Mouse (Mus musculus) ovary, postnatal 36 days (tissue): Measurements from ENCODE around the gene Jund.

Source experiments
- DNase-seq: peaks from one replicate; pipeline ENCODE4 v3.0.0; 2022; ENCODE audit warnings: low spot score, mixed read lengths

The Jund gene

DNA sequence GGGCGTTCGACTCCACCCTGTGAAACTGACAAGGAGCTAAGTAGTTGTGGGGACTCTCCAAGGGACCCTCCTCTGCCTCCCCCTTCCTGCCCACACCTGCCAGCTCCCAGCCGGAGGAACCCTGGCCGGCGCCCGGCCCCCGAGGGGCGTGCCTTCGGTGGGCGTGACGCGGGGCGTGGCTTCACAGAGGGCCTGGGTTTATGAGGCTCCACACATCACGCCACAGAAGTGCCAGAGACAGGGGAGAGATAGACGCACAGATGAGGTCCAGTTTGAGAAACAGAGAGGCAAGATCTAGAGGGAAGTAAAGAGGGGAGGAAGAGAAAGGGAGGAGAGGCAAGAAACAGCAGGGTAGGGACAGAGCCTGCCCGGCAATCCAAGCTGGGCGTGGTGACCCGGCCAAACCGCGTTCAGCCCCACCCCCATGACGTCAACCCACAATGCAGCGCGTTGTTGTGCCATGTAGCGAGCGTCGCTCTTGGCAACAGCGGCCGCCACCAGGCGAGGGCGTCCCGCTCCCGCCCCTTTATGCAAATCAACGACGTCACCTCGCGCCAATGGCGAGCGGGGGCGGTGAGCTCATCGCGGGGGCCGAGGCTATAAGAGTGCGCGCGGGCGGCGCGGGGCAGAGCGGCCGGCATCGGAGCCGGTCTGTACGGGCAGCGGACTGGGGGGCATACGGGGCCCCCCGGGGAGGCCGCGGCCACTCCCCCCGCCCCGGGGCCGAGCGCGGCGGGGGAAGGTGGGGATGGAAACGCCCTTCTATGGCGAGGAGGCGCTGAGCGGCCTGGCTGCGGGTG lies at the start of gene Jund:
Jund (plus strand) TSS at position 640 of the 800 bp plus-strand sequence.
- DNase-seq, result peak; percentile 99

DNA sequence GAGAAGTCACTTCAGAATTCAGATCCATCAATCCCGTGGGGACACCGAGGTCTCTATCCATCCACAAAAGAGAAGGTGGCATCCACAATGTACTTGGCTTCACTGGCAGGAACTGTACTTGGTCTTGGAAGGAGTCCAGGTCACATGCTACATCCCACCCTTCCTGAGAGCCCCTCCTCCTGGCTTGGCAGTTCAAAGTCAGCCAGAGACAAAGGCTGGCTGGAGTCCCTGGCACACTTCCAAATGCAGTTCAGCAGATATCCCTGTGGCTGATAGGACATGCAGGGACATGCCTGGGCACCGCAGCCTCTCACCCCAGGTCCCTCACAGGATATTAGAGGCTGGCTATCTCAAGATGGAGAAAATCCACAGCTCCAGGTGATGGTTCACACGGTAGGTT lies 49.4 kb upstream of the Jund start:
- peak; percentile 81 for DNase-seq

DNA sequence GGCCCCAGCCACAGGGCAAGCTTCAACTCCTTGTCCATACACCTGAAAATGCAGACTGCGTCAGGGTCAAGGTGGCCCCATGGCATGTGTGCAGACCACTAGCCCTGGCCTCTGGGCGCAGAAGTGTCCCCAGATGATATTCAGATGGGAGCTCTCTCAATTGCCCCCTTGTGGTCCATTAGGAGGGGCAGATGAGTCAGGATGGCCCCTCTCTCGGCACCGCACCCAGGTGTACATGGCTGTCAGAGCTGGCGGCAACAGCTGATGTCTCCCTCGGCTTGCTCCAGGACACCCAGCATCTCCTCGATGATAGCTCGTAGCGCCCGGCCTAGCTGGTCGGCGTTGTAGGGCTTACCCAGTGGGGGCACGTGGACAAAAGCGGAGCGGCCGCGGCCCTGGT lies 48.4 kb upstream of the Jund start:
- DNase-seq, result no peak

DNA sequence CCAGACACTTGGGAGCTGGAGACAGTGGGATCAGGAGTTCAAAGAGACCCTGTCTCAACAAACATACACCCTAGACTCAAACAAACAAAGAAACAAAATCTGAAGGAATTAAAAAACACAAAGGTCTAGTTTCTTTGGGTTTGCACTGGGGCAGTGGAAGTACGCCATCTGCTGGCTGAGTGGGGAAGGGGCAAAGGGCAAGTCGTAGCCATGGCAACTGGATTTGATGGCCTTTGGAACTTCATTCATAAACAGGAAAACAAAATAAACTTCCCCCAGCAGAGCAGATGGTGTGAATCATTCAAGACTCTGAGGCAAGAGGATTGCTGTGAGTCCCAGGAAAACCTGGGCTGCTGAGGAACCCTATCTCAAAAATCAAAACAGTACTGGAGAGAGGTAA lies 45.5 kb upstream of the Jund start:
- peak; percentile 62 for DNase-seq

DNA sequence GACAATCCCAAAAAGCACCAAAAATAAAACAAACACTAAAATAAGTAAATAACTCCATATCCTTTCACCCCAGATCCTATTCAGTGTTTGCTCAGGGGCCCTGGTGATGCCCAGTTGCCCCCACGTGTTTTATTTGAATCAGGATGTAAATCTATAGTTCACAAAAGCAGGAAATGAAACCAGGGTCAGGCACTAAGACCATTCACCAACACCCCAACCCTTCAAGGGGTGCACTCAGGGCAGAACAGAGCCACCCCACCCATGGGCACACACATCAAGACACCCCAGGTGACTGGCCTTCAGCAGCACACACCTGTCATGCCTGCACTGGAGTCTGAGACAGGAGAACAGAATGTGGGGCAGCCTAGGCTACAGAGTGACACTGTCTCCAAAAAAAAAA lies 44.6 kb upstream of the Jund start:
- no peak for DNase-seq

DNA sequence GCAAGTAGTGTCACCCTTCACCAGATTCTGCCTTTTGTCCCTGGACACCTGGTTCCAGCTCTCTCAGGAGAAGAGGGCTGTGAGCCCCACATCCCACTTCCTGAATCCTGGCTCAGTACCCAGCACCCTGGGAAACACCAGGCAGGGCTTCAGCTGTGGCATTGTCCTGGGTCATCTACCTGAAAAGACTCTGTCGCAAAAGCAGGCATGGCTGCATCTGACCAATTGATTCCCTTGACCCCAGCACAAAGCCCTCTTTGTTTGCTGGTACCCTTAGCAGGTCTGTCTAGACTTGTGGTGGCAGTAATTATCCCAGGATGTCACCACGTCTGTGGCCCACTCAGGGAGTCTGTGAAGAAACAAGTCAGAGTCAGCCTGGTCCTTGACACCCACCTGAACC lies 43.3 kb upstream of the Jund start:
- DNase-seq, result no peak

DNA sequence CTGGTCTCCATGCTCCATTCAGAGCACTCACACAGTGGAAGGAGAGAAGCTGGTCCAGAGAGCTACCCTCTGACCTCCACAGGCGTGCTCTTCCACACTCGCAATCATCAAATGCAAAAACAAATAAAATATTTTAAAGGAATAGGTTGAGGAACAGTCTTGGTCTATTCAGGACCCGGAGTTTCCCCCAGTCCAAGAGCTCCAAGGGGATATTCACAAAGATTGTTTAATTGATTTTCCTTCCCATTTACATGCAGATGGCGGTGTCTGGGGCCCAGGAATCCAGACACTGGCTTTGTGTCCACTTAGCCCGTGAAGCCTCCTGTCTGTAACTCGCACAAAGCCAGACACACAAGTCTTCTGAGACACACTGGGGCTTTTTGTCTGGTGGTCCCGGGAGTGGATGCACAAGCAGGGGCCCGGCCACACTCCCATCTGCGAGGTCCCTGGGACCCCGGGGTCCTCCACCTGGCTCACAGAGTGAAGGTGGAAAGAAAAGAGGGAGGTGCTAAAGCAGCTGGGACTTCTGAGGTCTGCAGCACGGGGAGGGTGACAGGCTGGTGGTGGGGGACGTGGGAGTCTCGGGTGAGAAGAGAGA lies 42.5 kb upstream of the Jund start:
- DNase-seq, result no peak

DNA sequence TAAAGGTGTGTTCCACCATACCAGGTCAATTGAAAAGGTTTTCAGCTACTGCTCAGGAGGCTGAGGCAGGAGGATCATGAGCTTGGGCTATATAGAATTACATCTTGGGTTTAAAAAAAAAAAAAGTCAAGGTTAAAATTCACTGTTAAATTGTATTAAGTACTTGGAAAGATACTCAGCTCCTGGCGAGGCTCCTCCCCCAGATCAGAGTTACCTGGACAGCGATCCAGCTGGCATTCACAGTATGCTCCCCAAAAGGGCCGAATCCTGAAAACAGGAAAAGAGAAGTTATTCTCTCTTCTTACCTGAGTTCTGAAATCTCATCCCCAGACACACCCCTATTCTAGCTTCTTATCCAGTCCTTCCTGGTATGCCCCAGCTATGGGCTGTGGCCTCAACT lies 41.5 kb upstream of the Jund start:
- no peak for DNase-seq

DNA sequence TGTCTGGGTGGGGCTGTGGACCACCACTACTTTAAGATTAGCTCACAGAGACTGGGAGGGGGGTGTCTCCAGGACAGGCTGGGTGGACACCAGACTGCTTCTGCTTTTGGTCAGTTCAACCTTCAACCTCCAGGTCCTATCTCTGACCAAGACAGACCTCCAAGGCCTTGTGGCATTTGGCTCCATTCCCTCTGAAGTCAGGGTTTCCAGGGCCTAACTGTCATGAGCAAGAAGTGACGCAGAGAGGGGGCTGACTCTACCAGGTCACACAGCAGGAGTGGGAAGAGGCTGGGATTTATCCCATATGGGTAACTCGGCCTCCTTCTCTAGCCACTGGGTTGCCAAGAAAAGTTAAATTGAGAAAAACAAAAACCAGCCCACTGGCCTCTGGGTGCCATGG lies 41.0 kb upstream of the Jund start:
- DNase-seq, result no peak

DNA sequence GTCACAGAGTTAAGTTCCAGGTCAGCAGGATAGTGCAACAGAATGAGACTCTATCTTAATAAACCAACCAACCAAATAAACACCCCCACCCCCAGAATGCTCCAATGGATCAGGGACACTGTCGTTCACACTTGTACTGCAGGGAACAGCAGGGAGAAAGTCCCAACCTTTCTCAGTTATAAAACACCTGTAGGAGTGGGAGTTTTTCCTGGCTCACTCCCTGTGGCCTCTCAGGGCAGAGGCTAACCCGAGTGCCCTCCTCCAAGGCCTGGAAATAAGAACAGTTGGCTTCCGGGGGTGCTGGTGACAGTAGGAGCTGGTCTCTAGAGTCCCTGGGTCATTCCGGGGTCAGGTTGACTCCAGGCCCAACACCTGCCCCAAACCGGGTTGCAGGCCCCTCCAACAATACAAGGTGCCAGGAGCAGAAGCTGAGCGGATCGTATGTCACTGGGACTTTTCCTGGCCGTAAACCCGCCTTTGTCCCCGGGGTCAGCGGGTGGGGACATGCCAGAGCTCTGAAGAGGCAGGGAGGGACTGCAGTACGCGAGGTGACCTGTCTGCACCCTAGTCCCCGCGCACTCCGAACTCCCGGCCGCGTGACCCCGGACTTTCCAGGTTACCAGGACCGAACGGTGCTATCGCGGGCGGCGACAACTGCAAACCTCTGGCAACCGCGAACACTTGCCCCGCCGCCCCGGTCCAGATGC lies 39.7 kb upstream of the Jund start:
- DNase-seq, result no peak

DNA sequence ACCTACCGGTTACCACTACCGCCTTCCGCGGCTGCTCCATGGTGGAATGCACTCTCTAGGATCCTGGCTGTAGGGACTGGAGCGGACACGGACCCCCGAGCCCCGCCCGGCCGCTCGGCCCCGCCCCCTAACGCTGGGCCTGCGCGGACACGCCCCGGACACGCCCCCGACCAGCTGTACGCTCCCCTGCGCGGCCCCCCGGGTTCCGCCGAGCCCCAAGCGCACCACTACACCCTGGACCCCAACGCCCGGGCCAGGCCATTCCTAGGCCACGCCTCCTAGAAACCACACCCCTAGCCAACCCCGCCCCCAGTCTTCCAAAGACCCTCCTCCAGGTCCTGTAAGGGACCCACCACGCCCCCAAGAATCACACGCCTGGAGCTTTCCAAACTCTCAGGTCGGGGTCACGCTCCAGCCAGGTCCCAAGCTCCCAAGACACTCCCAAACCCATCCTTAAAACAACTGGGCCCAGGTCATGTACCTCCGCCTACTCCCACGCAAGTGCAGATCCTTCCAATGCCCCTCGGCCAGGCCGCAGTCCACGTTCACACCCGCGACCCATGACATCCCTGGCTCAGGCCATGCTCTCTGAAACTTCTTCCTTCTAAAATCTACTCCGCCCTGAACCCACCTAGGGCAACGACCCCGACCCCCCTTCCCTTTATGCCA lies 39.0 kb upstream of the Jund start:
- peak; percentile 92 for DNase-seq

DNA sequence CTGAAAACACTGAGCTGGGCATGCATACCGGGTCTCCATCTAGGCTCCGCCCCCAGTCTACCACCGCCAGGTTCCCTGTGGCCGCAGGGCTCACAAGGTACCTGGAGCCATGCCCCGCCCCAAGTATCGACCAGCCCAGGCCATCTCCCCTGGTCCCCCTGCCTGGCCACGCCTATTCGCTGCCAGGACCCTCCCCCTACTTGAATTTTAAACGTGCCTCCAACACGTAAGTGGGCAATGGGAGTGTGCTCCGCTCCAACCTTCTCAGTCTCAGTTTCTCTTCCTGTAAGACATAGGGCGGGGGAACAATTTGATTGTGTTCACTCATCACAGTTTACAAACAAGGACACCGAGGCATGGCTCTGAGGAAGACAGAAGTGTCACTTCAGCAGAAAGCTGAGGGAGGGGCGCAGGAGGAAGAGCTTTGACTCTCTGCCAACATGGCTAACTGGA lies 38.5 kb upstream of the Jund start, which contains the start of gene Pgpep1:
Pgpep1 (minus strand) TSS at position 116 of the 453 bp plus-strand sequence.
- no peak for DNase-seq

DNA sequence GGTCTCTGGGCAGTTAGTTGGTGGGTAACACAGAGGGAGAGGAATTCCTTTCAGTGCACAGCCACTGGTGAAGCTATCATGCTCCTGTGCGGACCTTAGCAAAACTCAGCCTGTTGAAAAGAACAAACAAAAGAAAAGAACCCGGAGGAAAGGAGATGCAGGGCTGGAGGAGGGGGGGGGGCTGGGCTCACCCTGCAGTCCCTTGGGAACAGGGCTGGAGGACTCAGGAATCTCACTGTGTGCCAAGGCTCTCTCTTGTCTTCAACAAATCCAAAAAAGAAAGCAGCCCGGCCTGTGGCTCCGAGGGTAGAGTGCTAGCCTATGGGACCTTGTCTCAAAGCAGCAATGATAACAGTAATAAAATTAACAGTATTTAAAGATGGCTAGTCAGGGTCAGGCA lies 35.1 kb upstream of the Jund start:
- DNase-seq, result no peak

DNA sequence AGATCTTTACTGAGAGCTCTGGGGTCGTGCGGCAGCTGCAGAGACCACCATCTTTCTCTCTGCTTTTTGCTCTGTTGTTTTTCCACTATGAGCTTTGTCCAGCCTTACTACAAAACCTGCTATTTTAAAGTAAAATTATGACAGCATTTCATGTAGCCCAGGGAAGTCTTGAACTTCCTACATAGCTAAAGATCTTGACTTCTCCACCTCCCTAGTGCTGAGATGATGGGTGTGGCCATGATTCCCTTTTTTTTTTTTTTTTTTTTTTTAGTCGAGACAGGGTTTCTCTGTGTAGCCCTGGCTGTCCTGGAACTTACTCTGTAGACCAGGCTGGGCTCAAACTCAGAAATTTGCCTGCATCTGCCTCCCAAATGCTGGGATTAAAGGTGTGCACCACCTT lies 34.1 kb upstream of the Jund start:
- no peak for DNase-seq

DNA sequence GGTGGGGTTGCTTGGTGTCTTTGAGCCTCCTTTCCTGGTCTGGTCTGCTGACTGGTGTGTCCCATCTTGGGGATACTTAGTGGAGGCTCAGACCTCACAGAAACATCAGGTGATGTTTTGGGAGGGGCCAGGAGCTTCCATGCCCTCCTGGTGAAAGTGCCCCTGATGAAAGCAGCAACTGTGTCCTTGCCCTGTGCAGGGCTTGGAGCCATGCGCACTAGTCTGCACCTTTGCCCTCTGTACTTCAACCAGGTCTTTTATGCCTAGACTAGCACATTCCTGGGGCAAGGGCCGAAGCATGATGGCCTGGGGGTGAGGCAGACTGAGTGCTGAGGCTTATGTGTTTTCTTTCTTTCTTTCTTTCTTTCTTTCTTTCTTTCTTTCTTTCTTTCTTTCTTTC lies 33.1 kb upstream of the Jund start:
- no peak for DNase-seq

DNA sequence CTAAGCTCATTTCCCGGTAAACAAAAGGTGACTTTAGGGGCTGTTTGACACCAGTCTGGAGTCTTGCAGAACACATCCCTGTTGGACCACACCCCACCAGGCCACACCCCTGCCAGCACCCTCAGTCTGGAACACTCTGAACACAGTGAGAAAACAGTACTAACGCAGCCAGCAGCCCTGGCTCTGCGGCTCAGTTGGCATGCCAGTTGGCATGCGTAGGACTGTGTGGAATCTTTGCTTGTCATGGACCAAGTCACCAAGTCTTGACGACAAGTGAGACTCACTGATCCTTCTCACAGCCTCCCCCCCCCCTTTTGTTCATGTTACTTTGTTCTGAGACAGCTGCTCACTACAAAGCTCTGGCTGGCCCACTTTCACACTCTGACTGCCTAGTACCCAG lies 31.7 kb upstream of the Jund start:
- no peak for DNase-seq

DNA sequence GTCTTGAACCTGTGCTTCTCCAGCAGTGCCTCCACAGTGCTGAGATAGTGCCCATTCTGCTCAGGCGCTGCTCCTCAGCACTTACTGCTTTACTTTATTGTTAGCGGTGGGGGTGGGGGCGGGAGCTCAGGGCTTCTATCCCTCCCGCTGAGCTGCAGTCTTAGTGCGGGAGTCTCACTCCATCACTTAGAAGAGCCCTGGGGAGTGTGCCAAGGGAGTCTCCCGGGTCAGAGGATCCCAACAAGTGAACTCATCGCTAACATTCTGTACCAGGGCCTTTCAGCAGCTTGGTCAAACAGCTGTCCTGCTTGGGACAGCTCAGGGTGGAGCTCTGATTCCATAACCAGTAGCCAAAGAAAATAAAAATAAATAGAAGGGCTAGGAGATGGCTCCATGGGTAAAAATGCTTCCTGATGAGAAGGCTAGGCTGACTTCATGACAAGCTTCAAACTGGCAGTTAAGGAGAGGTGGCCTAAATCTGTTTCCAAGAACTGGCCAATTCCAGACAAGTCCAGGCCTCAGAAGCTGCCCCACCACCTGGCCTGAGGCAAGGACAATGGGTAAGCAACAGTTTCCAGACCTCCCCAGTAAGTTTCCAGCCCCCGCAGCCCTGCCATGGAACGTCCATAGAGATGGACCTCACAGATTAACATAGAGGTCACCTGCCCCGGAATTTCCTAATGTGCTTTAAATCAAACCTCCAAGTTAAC lies 27.0 kb upstream of the Jund start:
- no peak for DNase-seq

DNA sequence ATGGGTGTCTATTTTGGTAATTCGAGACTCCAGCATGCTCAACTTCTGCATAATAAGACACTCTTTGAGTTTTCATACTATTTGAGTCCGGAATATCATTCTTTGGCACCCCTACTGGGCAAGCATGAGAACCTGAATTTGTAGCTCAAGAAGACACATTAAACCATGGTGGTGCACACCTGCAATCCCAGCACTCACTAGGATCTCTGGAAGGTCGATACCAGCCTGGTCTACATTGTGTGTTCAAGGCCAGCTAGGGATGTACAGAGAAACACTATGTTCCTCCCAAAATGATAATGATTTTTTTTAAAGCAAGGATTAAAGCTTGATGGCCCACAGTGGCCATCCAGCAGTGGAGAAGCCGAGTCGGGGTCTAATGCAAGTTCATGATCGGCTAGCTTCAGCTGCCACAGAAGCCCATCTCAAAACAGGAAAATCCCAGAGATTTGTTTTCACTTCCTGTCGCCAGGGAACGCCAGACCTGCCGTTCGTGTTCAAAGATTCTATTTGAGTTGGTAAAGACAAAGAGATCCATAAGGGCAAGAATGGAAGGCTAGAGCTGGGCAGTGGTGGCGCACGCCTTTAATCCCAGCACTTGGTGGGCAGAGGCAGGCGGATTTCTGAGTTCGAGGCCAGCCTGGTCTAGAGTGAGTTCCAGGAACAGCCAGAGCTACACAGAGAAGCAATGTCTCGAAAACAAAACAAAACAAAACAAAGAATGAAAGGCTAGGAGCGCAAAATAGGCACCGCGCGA lies 26.2 kb upstream of the Jund start:
- no peak for DNase-seq

DNA sequence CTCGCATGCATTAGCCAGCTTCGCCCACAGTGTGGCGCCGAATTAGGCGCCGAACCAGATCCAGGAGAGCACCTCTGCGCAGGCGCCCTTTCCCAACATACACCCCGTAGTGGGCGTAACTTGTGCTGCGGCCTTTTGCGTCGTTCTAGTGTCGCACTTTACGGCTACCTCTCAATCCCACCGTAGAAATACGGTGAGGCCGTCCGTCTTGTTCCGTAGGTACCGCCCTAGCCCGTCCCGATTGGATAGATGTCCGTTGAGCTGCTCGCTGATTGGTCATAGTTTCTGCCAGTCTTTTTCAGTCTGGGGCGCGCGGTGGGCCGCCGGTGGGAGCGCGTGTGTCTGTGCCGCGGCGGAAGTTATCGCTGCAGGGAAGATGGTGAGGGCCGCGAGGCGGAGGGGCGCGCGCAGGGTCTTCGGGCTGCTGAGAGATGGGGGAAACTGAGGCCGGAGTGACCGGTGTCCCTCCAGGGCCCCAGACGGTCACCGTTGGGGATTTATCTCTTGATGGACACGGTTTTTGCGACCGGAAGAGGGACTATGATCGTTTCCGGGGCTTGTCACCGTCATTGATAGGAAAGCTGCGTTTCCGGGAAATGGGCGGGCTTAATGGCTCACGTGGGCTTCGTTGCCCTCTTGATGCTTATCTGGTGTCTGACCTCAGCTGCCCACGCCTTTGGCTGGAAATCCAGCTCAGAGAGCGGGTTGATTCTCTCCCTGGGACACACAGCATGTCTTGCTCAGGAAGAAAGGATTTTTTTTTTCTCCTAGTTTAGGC lies 25.5 kb upstream of the Jund start, which contains the start of gene Lsm4:
Lsm4 (plus strand) TSS at position 170 of the 778 bp plus-strand sequence.
- peak; percentile 95 for DNase-seq

DNA sequence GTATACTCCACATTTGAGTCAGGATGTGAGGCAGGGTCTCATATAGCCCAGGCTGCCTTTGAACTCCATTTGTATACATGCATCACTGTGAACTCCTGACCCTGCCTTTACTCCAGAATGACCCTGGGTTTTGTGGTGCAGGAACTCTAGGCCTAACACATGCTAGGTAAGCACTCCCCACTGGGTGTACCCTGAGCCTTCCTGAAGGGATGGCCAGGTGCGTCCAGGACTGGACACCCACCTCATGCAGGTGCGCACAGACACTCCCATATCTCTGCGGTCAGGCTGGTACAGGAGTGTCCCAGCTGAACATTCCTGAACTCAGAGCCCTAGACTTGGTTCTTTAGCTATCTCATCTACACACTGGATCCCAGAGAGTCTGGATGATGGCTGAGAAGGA lies 24.6 kb upstream of the Jund start:
- DNase-seq, result no peak
